Mouse (Mus musculus): ENCODE results near the gene Trappc4. TPM values are rescaled to one million over a fixed set of nuclear protein-coding genes. Genes with fewer than 3 reads are reported as not detected.
"Not testable (repeated sequence)": the region's sequence is repeated elsewhere in the genome, so short reads cannot be mapped to it uniquely, and the experiment has no call there.

Trappc4 gene
- total and polyA plus RNA-seq, 3 experiments, result 9.6 to 71.4 (median 31.8) TPM

DNA sequence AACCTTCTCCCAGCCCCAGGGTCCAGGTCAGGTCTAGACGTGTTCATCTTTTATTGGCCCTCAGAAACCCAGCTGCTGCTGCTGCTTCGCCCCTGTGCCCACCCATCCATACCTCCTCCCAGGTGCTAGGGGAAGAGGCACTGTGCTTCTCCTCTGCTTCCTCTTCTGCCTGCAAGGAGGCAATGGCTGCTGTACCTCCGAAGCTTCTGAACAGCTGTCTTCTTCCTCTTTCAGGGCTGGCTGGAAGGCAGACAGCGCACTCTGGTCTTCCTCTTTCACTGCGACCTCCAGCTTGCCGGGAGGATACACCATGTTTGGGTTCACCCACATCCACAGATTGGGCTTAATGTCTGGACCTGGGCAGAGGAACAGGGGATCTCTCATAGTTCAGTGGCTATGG is 28.3 kb upstream of the Trappc4 start:
- H3K4me1 ChIP-seq (ENCODE audit: insufficient read depth, low read depth, low read length), result peaks cover 4% of the 10 kb centered on the region; the same call in 1 of the 2 replicates
- H3K36me3 ChIP-seq (replicated peaks), result no peaks in the 10 kb centered on the region
- H3K4me3 ChIP-seq (ENCODE audit: low read depth, low read length), result no peak overlapping the region
- TF ChIP-seq CTCF (IDR thresholded peaks at IDR 0.05; ENCODE audit: low read depth, low read length), result no peak
- no peak for TF ChIP-seq POLR2AphosphoS5 (IDR thresholded peaks at IDR 0.05; ENCODE audit: insufficient replicate concordance, low read depth, low read length)
- no peak for TF ChIP-seq TAL1 (conservative IDR thresholded peaks at IDR 0.05; ENCODE audit: low read depth, low read length)
- TF ChIP-seq GATA1 (IDR thresholded peaks at IDR 0.05; ENCODE audit: borderline replicate concordance, low read length), result no peak
- TF ChIP-seq GATA2 (IDR thresholded peaks at IDR 0.05; ENCODE audit: borderline replicate concordance, low read depth, low read length), result no peak
- no peaks in the 10 kb centered on the region for H3K9me3 ChIP-seq (replicated peaks)
- ATAC-seq (ENCODE audit: extremely low read depth, insufficient number of reproducible peaks, low FRiP score, poor library complexity, severe bottlenecking), result no peak
- peaks cover 31% of the 10 kb centered on the region for H3K27me3 ChIP-seq (ENCODE audit: insufficient read depth, low read length)
- DNase-seq (ENCODE audit: low spot score), result no peak

DNA sequence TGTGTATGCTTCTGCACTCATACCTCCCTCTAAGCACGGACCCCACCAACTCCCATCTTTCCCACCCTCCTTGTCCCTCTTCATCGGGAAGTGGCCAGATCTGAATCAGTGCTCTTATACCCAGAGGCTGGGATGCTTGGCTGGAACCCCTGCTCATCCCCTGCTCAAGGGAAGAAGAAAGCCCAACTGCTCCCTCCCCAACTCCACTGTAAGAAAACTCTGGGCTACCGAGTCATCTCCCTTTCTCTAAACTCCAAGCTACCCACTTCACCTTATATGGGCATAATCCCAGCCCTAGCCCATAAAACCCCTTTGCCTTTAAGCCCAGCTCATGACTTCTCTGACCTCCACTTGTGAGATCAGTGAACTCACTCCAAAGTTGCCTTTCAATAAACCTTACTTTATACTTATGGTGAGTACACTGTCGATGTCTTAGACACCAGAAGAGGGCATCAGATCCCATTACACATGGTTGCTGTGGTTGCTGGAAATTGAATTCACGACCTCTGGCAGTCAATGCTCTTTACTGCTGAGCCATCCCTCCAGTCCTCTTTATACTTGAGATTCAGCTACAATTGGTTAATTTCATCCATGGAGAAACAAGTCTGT is 25.3 kb upstream of the Trappc4 start:
- peaks cover 33% of the 10 kb centered on the region for H3K27me3 ChIP-seq (ENCODE audit: insufficient read depth, low read length)
- H3K4me3 ChIP-seq (ENCODE audit: low read depth, low read length), result no peak overlapping the region
- peaks cover 4% of the 10 kb centered on the region; the same call in 1 of the 2 replicates for H3K4me1 ChIP-seq (ENCODE audit: insufficient read depth, low read depth, low read length)
- TF ChIP-seq GATA2 (IDR thresholded peaks at IDR 0.05; ENCODE audit: borderline replicate concordance, low read depth, low read length), result no peak
- TF ChIP-seq CTCF (IDR thresholded peaks at IDR 0.05; ENCODE audit: low read depth, low read length), result no peak
- TF ChIP-seq TAL1 (conservative IDR thresholded peaks at IDR 0.05; ENCODE audit: low read depth, low read length), result no peak
- TF ChIP-seq POLR2AphosphoS5 (IDR thresholded peaks at IDR 0.05; ENCODE audit: insufficient replicate concordance, low read depth, low read length), result no peak
- no peak for TF ChIP-seq GATA1 (IDR thresholded peaks at IDR 0.05; ENCODE audit: borderline replicate concordance, low read length)
- H3K36me3 ChIP-seq (replicated peaks), result no peaks in the 10 kb centered on the region
- ATAC-seq (ENCODE audit: extremely low read depth, insufficient number of reproducible peaks, low FRiP score, poor library complexity, severe bottlenecking) (no peak), DNase-seq (ENCODE audit: low spot score) (no peak)
- no peaks in the 10 kb centered on the region for H3K9me3 ChIP-seq (replicated peaks)

DNA sequence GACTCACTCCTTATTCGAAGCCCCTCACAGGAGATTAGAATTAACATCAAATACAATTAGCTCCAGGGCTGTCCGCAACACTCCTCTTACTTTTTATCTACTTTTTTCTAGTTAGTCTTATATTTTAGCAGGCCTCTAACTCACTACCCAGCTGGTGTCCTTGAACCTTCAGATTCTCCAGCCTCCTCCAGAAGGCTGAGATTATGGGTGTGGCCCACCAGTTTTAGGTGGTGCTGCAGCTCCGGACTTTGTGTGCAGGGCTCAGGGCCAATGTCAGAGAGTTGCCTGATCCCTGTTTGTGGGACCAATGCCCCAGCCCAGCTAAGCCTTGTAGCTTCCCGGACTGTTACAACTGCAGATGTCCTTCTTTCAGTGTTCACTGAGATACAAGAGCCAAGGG is 16.2 kb upstream of the Trappc4 start:
- Histone ChIP-seq H3K36me3 (replicated peaks) (no peaks in the 10 kb centered on the region), H3K4me1 (ENCODE audit: insufficient read depth, low read depth, low read length) (peaks cover 17% of the 10 kb centered on the region), H3K4me3 (ENCODE audit: low read depth, low read length) (no peak overlapping the region), H3K9me3 (replicated peaks) (peaks cover 3% of the 10 kb centered on the region; the same call in 1 of the 2 replicates), H3K27me3 (ENCODE audit: insufficient read depth, low read length) (peaks cover 14% of the 10 kb centered on the region; the same call in 1 of the 2 replicates)
- no peak for DNase-seq (ENCODE audit: low spot score)
- ATAC-seq (ENCODE audit: extremely low read depth, insufficient number of reproducible peaks, low FRiP score, poor library complexity, severe bottlenecking), result no peak
- TF ChIP-seq POLR2AphosphoS5 (IDR thresholded peaks at IDR 0.05; ENCODE audit: insufficient replicate concordance, low read depth, low read length), result no peak
- TF ChIP-seq TAL1 (conservative IDR thresholded peaks at IDR 0.05; ENCODE audit: low read depth, low read length), result no peak
- no peak for TF ChIP-seq GATA2 (IDR thresholded peaks at IDR 0.05; ENCODE audit: borderline replicate concordance, low read depth, low read length)
- TF ChIP-seq CTCF (IDR thresholded peaks at IDR 0.05; ENCODE audit: low read depth, low read length), result no peak
- no peak for TF ChIP-seq GATA1 (IDR thresholded peaks at IDR 0.05; ENCODE audit: borderline replicate concordance, low read length)

DNA sequence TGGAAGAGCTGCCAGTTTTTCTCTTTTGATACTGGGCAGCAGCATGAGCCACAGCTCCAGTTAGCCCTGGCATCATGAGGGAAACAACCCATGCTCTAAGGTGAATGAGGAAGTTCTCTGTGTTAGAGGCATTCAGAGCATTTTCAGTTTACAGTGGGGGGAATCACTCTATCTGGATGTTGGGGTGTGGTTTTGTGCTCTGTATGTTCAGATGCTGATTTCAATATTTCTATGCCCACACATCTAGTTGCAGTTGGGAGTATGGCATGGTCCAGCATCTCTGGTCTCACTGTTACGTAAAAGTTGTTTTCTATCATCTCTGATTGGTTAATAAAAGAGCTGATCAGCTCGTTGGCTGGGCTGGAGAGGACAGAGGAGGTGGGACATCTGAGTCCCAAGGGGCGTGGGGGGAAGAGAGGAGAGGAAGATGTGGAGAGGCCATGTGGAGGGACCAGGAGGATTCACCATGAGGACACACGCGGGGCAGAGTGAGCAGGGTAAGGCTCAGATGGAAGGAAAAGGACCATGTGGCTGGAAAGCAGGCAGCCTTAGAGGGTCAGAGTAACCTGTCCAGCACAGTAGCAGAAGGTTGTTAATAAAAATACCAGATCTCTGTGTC is 13.0 kb upstream of the Trappc4 start:
- TF ChIP-seq CTCF (IDR thresholded peaks at IDR 0.05; ENCODE audit: low read depth, low read length), result no peak
- TF ChIP-seq GATA2 (IDR thresholded peaks at IDR 0.05; ENCODE audit: borderline replicate concordance, low read depth, low read length), result no peak
- no peak for TF ChIP-seq POLR2AphosphoS5 (IDR thresholded peaks at IDR 0.05; ENCODE audit: insufficient replicate concordance, low read depth, low read length)
- TF ChIP-seq TAL1 (conservative IDR thresholded peaks at IDR 0.05; ENCODE audit: low read depth, low read length), result no peak
- TF ChIP-seq GATA1 (IDR thresholded peaks at IDR 0.05; ENCODE audit: borderline replicate concordance, low read length), result no peak
- ATAC-seq (ENCODE audit: extremely low read depth, insufficient number of reproducible peaks, low FRiP score, poor library complexity, severe bottlenecking), result no peak
- peaks cover 13% of the 10 kb centered on the region for H3K36me3 ChIP-seq (replicated peaks)
- no peak overlapping the region for H3K4me3 ChIP-seq (ENCODE audit: low read depth, low read length)
- H3K4me1 ChIP-seq (ENCODE audit: insufficient read depth, low read depth, low read length), result peaks cover 36% of the 10 kb centered on the region
- peaks cover 5% of the 10 kb centered on the region; the same call in 1 of the 2 replicates for H3K27me3 ChIP-seq (ENCODE audit: insufficient read depth, low read length)
- peak; percentile 49 for DNase-seq (ENCODE audit: low spot score)
- peaks cover 3% of the 10 kb centered on the region; the same call in 1 of the 2 replicates for H3K9me3 ChIP-seq (replicated peaks)

DNA sequence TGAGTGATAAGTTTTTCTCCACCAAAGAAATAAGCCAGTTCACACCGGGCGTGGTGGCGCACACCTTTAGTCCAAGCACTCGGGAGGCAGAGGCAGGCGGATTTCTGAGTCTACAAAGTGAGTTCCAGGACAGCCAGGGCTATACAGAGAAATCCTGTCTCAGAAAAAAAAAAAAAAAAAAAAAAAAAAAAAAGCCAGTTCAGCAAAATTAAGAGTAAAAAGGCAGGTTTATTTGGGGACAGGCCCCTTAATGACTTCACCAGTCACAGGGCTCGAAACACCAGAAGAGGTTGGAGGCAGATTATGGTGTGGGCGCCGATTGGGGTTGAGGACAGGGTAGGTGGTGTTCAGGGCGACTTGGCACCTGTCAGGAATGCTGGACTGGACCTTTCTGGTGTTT is 12.3 kb upstream of the Trappc4 start:
- ATAC-seq (ENCODE audit: extremely low read depth, insufficient number of reproducible peaks, low FRiP score, poor library complexity, severe bottlenecking); H3K9me3 ChIP-seq (replicated peaks); DNase-seq (ENCODE audit: low spot score); H3K4me3 ChIP-seq (ENCODE audit: low read depth, low read length); H3K27me3 ChIP-seq (ENCODE audit: insufficient read depth, low read length): not testable (repeated sequence)
- Histone ChIP-seq H3K4me1 (ENCODE audit: insufficient read depth, low read depth, low read length) (peaks cover 36% of the 10 kb centered on the region), H3K36me3 (replicated peaks) (peaks cover 16% of the 10 kb centered on the region)

DNA sequence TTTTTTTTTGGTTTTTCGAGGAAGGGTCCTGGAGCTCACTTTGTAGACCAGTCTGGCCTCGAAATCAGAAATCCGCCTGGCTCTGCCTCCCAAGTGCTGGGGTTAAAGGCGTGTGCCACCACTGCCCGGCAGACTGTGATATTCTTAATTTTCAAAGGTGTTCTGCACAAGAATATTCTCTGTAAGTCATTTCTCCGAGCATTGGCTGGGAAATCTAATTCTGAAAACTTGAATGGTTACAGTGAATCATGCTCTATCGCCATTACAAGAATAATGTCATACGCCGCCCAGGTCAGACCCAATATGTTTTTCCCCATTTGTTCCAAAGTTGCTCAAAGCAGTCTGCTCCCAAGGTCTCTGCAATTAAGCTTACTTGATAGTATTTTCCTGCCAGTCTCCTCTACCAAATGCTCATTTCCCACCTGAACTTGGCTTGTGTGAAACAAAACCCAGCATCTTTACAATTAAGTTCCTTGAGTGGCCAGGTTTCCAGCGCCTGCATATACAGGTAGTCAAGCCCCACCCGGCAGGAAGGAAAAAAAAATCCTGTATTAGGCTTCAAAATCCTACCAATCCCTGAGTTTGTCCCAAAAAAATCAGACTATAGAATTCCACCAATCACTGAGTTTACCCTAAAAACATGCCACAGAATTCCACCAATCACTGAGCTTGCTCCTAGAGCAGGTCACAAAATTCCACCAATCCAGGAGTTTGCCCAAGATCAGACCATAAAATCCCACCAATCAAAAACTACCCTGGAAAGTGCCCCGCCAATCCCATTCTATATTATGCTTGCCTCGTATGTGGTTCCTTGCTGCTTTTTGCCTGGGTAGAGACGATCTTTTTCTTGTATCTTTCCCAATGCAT is 11.4 kb upstream of the Trappc4 start, which contains the start of gene Ccdc84:
TSS of gene Ccdc84 (minus strand) at position 51 of the 867 bp plus-strand sequence.
- Histone ChIP-seq H3K4me1 (ENCODE audit: insufficient read depth, low read depth, low read length) (peaks cover 42% of the 10 kb centered on the region), H3K36me3 (replicated peaks) (peaks cover 26% of the 10 kb centered on the region), H3K27me3 (ENCODE audit: insufficient read depth, low read length) (peaks cover under 1% of the 10 kb centered on the region; the same call in 1 of the 2 replicates), H3K9me3 (replicated peaks) (peaks cover 3% of the 10 kb centered on the region; the same call in 1 of the 2 replicates), H3K4me3 (ENCODE audit: low read depth, low read length) (peak within 1 kb of the TSS; percentile 99)
- no peak for TF ChIP-seq GATA2 (IDR thresholded peaks at IDR 0.05; ENCODE audit: borderline replicate concordance, low read depth, low read length)
- TF ChIP-seq GATA1 (IDR thresholded peaks at IDR 0.05; ENCODE audit: borderline replicate concordance, low read length), result no peak
- TF ChIP-seq CTCF (IDR thresholded peaks at IDR 0.05; ENCODE audit: low read depth, low read length), result no peak
- no peak for DNase-seq (ENCODE audit: low spot score)
- no peak for ATAC-seq (ENCODE audit: extremely low read depth, insufficient number of reproducible peaks, low FRiP score, poor library complexity, severe bottlenecking)

Data from G1E (cell line).